Mouse (Mus musculus): ENCODE results near the gene Mbd4.

DNA sequence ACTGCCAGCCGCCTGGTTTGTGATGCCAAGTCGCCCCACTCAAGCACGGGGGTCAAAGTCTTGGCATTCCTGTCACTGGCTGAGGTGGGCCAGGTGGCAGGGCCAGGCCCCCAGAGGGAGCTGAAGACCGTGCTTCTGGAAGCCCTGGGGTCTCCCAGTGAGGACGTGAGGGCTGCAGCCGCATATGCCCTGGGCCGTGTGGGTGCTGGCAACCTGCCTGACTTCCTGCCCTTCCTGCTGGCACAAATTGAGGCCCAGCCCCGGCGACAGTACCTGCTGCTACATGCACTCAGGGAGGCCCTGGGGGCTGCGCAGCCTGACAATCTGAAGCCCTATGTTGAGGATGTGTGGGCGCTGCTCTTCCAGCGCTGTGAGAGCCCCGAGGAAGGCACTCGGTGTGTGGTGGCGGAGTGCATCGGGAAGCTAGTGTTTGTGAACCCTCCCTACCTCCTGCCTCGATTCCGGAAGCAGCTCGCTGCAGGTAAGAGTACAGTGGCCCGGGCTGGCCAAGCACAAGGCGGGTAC lies 60.4 kb downstream of the Mbd4 start:
- no peak for TF ChIP-seq POLR2A (IDR thresholded peaks at IDR 0.05; ENCODE audit: low read depth, low read length)
- TF ChIP-seq CTCF (IDR thresholded peaks at IDR 0.05; ENCODE audit: borderline replicate concordance, insufficient read depth, low read length), result no peak
